Mouse (Mus musculus) myocyte (in vitro differentiated cells): Measurements from ENCODE around the gene Olfr130.

Experiments
- MAX ChIP-seq: IDR thresholded peaks from one replicate; pipeline ENCODE4 v1.6.1; 2011; ENCODE audit warnings: low read depth, mild to moderate bottlenecking, control low read depth
- MYOD1 ChIP-seq, 3 experiments: IDR thresholded peaks; one replicate each; pipeline ENCODE4 v1.6.1; 2011; ENCODE audit warnings: control low read depth in 2 of 3, low read depth in 2 of 3, mild to moderate bottlenecking in 2 of 3, moderate library complexity in 1 of 3; ENCODE audit not compliant: insufficient read length in 2 of 3, control insufficient read depth in 1 of 3
- REST ChIP-seq: IDR thresholded peaks from one replicate; pipeline ENCODE4 v1.6.1; 2011; ENCODE audit warnings: mild to moderate bottlenecking, control low read depth, moderate library complexity; ENCODE audit not compliant: insufficient read depth, insufficient read length
- TCF12 ChIP-seq: IDR thresholded peaks from one replicate; pipeline ENCODE4 v1.6.1; 2011; ENCODE audit warnings: mild to moderate bottlenecking, control low read depth; ENCODE audit not compliant: poor library complexity, insufficient read depth, severe bottlenecking
- USF1 ChIP-seq: IDR thresholded peaks from one replicate; pipeline ENCODE4 v1.6.1; 2011; ENCODE audit warnings: low read depth, mild to moderate bottlenecking, control low read depth, moderate library complexity

- TF ChIP-seq MYOD1 (IDR thresholded peaks at IDR 0.05; ENCODE audit: control insufficient read depth in 1 of 3, insufficient read length in 2 of 3, low read depth in 2 of 3), result no peak
- TF ChIP-seq REST, result no peak
- TF ChIP-seq MAX, result no peak
- TF ChIP-seq USF1, result no peak
- TF ChIP-seq TCF12, result no peak
Observed at GRCm38 (mm10) chr17:38059979-38060378, 3.7 kb upstream of the Olfr130 start, which contains the start of gene Olfr129.
